Mouse (Mus musculus): ENCODE data around the gene Bmt2. TPM values are rescaled to one million over a fixed set of nuclear protein-coding genes. Genes with fewer than 3 reads are reported as not detected.

Gene Bmt2
- polyA plus RNA-seq (2017; shearing (Covaris generic)), result 4.8 TPM

DNA sequence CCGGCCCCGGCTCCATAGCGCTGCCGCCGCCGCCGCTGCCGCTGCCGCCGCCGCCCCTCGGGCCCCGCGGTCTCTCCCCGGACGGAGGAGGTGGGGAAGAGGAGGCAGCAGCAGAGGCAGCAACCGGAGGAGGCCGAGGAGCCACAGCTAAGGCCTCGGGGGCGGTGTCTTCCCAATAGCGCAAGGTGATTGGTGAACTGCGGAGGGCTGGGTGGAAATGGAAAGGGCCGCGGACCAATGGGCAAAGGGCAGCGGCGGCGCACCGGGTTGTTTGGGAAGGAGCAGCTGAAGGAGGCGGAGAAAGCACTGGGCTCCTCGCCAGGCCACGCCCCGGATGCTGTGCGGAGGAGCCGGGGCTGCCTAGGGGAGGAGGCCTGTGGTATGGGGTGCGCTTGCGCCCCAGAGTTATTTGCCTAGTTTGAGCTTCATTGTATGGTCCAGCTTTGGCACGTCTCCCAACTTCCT, at the start of gene Bmt2:
Gene Bmt2 (minus strand): TSS at position 149 of the 465 bp plus-strand sequence.

DNA sequence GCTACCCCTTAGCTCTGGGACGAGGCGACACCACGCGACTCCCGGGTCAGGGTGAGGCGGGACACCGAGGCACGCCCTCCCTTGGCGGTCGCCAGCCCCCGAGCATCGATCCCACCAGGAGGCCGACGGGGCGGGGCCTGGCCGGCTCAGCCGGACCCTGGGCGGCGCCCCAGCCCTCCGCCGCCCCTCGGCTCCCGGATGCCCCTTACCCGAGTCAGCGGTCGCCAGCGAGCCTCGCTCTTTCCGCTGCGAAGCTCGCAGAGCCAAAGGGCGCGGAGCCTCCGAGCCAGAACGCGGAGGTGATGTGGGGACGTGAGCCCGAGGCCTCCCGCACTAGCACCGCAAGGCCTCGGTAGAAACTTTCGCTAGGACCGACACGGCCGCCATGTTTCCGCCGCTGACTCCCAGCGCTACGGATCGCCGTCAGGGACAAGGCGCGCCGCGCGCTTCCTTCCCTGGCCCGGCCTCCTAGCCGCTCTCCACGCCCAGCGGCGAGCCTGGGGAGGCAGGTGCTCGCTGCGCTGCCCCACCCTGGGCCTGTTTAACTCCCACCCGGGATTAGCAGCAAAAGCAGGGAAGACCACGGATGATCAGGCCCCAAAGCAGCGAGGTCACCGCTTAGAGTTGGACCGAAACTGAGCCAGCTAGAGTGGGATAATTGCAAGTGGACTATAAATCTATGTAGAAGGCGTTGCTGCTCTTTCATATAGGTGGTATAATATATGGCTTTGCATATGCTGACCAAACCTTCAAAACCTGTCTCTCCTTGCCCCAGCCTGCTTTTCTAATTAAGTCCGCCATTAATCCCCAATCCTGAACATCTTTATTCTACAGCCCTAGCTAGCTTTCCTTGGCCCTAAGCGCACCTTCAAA, 69.9 kb downstream of the Bmt2 start, which contains the start of gene Tmem168:
Gene Tmem168 (minus strand): TSS at position 480 of the 873 bp plus-strand sequence.

Other genes starting within 250 kb of the Bmt2 start
- gene Tmem168, start 69.9 kb downstream of the Bmt2 start, polyA plus RNA-seq (2017; shearing (Covaris generic)), result 58.9 TPM
- gene Gpr85, start 162.0 kb upstream of the Bmt2 start, polyA plus RNA-seq (2017; shearing (Covaris generic)), result not detected
- gene 2610001J05Rik, start 193.6 kb upstream of the Bmt2 start, polyA plus RNA-seq (2017; shearing (Covaris generic)), result 96.5 TPM

All from activated CD4-positive, CD25-positive, alpha-beta regulatory T cell, adult 9 weeks (primary cell).